Mouse (Mus musculus): ENCODE measurements around the gene Il1r1. TPM values are rescaled to one million over a fixed set of nuclear protein-coding genes. Genes with fewer than 3 reads are reported as not detected.

Gene Il1r1
- polyA plus RNA-seq, 1 experiment from 2014 or later, result 0.77 TPM

DNA sequence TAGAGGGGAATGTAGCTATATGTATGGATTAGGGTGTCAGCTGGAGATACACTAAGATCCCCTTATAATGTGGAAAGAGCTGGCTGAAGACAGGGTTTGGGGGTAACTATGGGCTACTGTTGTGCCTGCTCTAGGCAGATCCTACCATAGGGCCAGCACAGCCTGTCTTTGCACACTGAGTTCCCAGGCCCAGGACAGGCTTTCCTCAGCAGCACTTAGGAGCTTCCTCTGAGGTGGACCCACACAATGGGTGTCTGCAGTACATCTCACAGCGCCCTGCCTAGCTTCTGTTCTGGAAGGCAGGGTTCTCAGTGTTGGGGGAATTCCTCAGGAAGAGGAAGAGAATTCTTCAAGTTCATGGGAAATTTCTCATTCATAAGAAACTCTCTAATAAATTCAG lies 48.6 kb downstream of the Il1r1 start:
- no peaks in the 10 kb centered on the region for H3K9me3 ChIP-seq (replicated peaks)
- no peaks in the 10 kb centered on the region for H3K36me3 ChIP-seq
- ATAC-seq (ENCODE audit: low FRiP score), result no peak
- no peaks in the 10 kb centered on the region for H3K4me1 ChIP-seq
- no peaks in the 10 kb centered on the region for H3K27me3 ChIP-seq (replicated peaks)
- no peak overlapping the region for H3K27ac ChIP-seq (replicated peaks)
- WGBS, result 88% methylated on average over 1 of the region's 1 CpGs
- H3K4me3 ChIP-seq (replicated peaks), result no peak overlapping the region
- H3K4me2 ChIP-seq, result no peak overlapping the region
- no peak overlapping the region for H3K9ac ChIP-seq (replicated peaks)

DNA sequence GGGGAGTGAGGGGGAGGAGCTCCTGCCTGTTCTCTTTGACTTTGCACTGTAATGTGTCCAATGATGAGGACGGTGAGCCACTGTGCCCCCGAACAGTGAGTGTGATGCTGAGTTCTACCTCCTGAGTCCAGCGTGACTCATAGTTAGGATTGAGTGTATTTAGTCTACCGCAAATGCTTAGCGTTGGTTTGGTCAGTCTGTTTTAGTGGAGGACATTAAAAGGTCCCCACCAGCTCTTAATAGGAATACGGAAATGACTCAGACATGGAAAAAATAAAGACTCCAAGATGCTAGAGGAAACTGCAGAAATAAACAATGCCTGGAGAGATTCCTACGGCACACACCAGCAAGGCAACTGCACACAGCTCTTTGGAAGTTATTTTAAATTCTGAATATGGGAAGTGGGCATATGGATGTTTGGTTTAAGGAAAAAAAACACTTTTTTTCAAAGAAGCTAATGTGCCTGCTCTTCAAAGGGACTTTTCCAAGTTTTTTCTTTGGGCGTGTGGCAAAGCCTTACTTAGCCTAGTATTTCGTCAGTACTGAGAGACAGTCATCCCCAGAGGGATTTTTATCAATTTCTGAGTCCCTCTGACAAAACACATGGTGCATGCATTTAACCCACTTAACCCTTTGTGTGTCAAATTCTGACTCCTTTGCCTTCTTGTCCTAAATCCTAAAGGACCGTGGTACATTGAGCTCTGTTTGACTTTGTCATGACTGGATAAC lies 50.6 kb downstream of the Il1r1 start:
- Histone ChIP-seq H3K27ac (replicated peaks) (no peak overlapping the region), H3K9ac (replicated peaks) (no peak overlapping the region), H3K4me3 (replicated peaks) (no peak overlapping the region), H3K36me3 (no peaks in the 10 kb centered on the region), H3K4me2 (no peak overlapping the region), H3K27me3 (replicated peaks) (no peaks in the 10 kb centered on the region), H3K4me1 (no peaks in the 10 kb centered on the region), H3K9me3 (replicated peaks) (no peaks in the 10 kb centered on the region)
- no peak for ATAC-seq (ENCODE audit: low FRiP score)
- WGBS, result 82% methylated on average over 10 of the region's 10 CpGs

DNA sequence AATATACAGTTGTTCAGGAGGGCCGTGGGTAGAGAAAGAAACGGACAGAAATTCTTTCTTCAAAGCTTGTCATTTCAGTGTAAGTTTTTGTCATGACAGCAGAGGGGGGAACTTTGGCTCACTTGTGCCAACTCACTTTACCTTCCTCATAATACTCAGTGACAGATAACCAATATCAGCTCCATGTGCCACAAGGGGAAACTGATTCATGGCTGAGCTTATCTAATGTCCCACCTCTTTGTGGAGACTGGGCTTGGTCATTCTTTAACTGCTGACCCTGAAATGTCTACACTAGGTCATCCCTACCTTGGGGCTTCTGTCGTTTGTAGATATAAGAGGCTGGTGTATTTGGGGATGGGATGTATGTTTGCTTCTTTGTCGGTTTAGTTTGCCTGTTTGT lies 53.1 kb downstream of the Il1r1 start:
- no peaks in the 10 kb centered on the region for H3K36me3 ChIP-seq
- no peak overlapping the region for H3K4me3 ChIP-seq (replicated peaks)
- ATAC-seq (ENCODE audit: low FRiP score), result no peak
- no peak overlapping the region for H3K4me2 ChIP-seq
- H3K4me1 ChIP-seq, result no peaks in the 10 kb centered on the region
- no peaks in the 10 kb centered on the region for H3K27me3 ChIP-seq (replicated peaks)
- H3K27ac ChIP-seq (replicated peaks), result no peak overlapping the region
- H3K9ac ChIP-seq (replicated peaks), result no peak overlapping the region
- no peaks in the 10 kb centered on the region for H3K9me3 ChIP-seq (replicated peaks)
- WGBS, result 90% methylated on average over 4 of the region's 4 CpGs

DNA sequence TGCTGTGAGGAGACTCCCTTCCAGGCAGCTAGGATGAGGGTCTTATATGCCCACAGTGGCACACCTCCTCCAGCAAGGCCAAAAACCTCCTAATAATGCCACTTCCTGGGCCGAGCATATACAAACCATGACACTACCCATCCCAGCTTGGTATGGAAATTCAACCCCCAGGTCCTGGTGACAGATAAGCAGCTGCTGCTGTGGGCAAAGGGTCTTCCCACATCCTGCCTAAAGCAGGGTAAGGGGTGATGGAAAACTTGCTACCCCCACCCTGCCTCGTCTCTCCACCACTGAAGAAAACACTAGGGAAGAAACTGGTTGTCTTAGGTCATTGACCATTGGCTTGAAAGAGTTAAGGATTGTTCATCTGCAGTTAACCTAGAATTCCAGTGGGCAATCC lies 53.8 kb downstream of the Il1r1 start:
- no peak overlapping the region for H3K9ac ChIP-seq (replicated peaks)
- no peak overlapping the region for H3K27ac ChIP-seq (replicated peaks)
- no peak overlapping the region for H3K4me3 ChIP-seq (replicated peaks)
- H3K36me3 ChIP-seq, result no peaks in the 10 kb centered on the region
- no peaks in the 10 kb centered on the region for H3K9me3 ChIP-seq (replicated peaks)
- H3K4me2 ChIP-seq, result no peak overlapping the region
- H3K27me3 ChIP-seq (replicated peaks), result no peaks in the 10 kb centered on the region
- ATAC-seq (ENCODE audit: low FRiP score), result no peak
- H3K4me1 ChIP-seq, result no peaks in the 10 kb centered on the region
- WGBS, result 88% methylated on average over 2 of the region's 2 CpGs

DNA sequence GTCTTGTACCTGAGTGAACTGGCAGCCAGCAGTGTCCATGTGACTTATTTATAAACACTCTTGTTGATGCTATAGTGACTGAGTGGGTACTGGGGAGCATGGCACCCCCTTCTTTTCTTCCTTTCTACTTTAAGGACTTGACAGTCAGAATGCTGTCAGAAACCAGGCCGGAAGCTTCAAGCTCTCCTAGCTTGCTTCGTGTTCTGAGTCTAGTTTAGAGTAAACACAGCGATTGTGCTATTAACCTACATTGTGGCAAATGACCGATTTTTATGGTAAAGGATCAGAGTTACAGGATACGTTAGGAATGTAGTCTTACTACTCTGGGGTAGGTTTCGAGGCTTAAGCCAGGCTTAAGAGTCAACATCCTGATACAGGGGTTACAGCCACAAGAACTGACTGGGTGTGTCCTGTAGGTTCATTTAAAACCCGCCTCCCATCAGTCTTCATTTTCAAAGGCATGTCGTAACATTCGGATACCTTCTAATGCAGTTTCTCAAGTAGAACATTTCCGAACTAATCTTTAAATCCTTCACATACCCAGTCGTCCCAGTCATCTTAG lies 54.4 kb downstream of the Il1r1 start:
- no peak for ATAC-seq (ENCODE audit: low FRiP score)
- Histone ChIP-seq H3K4me3 (replicated peaks) (no peak overlapping the region), H3K27ac (replicated peaks) (no peak overlapping the region), H3K27me3 (replicated peaks) (no peaks in the 10 kb centered on the region), H3K9ac (replicated peaks) (no peak overlapping the region), H3K4me1 (no peaks in the 10 kb centered on the region), H3K4me2 (no peak overlapping the region), H3K36me3 (no peaks in the 10 kb centered on the region), H3K9me3 (replicated peaks) (no peaks in the 10 kb centered on the region)
- WGBS, result 90% methylated on average over 11 of the region's 11 CpGs

DNA sequence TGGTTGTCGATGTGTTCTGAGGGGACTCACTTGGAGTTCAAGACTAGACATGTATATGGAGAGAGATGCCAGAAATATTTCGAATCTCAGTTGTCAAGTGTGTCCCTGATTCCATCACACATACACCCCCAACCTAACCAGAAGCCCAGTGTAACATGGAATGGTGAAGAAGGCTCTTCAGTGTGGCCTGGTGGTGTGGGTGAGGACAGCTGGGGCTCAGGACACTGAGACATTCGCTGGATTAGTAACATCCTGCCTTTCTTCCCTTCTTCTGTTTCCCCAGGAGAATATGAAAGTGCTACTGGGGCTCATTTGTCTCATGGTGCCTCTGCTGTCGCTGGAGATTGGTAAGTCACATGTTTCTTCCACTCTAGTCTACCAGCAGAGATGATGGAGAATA lies 57.1 kb downstream of the Il1r1 start:
- no peaks in the 10 kb centered on the region for H3K36me3 ChIP-seq
- no peak overlapping the region for H3K4me2 ChIP-seq
- no peaks in the 10 kb centered on the region for H3K4me1 ChIP-seq
- ATAC-seq (ENCODE audit: low FRiP score), result no peak
- H3K9me3 ChIP-seq (replicated peaks), result no peaks in the 10 kb centered on the region
- no peak overlapping the region for H3K4me3 ChIP-seq (replicated peaks)
- no peak overlapping the region for H3K27ac ChIP-seq (replicated peaks)
- WGBS, result 81% methylated on average over 4 of the region's 4 CpGs
- H3K9ac ChIP-seq (replicated peaks), result no peak overlapping the region
- H3K27me3 ChIP-seq (replicated peaks), result no peaks in the 10 kb centered on the region

DNA sequence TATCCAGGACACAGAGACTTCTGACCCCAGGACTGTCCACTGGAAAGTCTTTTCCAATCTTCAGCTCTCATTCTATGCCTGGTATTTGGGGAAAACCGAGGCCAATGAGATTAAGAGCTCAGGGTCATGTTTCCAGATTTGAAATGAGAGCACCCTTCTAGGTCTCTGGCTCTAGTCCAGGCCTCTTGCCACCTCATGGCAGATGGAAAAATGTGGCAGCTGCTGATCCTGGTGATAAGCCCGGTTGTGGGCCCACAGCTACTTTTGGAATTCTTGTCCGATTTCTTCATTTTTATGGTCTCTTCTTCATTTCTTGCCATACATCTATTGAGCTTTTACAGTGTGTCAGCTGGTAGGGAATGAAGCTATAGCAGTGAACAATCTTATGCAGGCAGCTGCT lies 57.5 kb downstream of the Il1r1 start:
- Histone ChIP-seq H3K27ac (replicated peaks) (no peak overlapping the region), H3K4me2 (no peak overlapping the region), H3K9ac (replicated peaks) (no peak overlapping the region), H3K4me3 (replicated peaks) (no peak overlapping the region), H3K36me3 (no peaks in the 10 kb centered on the region), H3K4me1 (no peaks in the 10 kb centered on the region), H3K27me3 (replicated peaks) (no peaks in the 10 kb centered on the region), H3K9me3 (replicated peaks) (no peaks in the 10 kb centered on the region)
- ATAC-seq (ENCODE audit: low FRiP score), result no peak
- WGBS, result 82% methylated on average over 3 of the region's 3 CpGs

DNA sequence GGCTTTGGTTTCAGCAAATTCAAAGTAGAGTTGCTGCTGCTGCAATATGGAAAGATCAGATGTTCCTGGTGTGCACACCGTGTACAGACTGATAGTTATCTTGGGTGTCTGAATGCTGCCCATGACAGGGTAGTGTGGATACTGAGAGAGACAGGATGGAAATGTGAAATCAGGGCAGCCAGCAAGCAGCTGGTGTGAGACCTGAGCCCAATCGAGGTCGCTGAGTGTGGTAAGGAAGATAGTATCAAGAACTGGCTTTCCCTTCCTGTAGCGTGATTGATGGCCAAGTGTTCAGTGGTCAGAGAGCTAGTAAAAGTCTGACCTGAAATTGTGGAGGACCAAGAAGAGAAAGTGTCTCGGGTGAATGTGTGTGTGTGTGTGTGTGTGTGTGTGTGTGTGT lies 59.1 kb downstream of the Il1r1 start:
- Histone ChIP-seq H3K36me3 (no peaks in the 10 kb centered on the region), H3K4me3 (replicated peaks) (no peak overlapping the region), H3K27ac (replicated peaks) (no peak overlapping the region), H3K27me3 (replicated peaks) (no peaks in the 10 kb centered on the region), H3K9ac (replicated peaks) (no peak overlapping the region), H3K4me1 (no peaks in the 10 kb centered on the region), H3K9me3 (replicated peaks) (no peaks in the 10 kb centered on the region), H3K4me2 (no peak overlapping the region)
- WGBS, result 82% methylated on average over 5 of the region's 5 CpGs
- ATAC-seq (ENCODE audit: low FRiP score), result no peak

DNA sequence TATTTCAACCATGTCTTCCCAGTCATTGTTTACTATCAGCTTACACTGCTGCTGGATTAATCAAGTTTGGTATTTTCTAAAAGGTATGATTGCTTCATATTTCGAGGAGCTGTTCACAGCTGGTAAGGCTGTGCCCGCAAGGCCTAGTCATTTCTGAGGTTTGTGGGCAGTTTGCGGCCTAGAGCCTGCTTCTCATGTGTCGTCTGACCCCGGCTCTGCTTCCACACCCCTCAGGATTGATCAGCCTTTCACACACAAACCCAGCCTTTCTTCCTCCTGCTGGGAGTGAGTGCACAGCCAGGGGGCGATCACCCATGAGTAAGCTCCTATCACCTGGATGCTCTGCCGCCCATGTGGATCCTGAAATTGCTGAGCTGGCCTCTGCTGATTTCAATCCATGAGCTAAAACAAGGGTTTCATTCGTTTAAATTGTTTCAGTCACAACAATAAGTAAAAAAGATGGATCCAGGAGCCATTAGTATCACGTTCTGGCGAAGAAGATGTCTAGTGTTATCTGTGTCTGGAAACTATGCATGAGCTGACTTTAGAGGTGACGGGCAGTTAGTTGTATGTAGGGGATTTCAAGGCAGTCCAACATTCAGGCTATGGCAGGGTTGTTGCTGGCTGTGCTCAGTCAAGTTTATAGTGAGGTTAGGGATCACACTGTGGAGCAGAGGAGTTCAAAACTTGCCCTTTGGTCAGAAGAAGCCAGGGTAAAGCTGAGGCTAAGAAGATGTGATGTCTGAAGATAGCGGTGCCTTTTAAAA lies 65.8 kb downstream of the Il1r1 start:
- no peak for ATAC-seq (ENCODE audit: low FRiP score)
- H3K27me3 ChIP-seq (replicated peaks), result no peaks in the 10 kb centered on the region
- no peaks in the 10 kb centered on the region for H3K9me3 ChIP-seq (replicated peaks)
- H3K9ac ChIP-seq (replicated peaks), result no peak overlapping the region
- 84% methylated on average over 12 of the region's 12 CpGs for WGBS
- no peak overlapping the region for H3K4me2 ChIP-seq
- no peak overlapping the region for H3K27ac ChIP-seq (replicated peaks)
- H3K36me3 ChIP-seq, result no peaks in the 10 kb centered on the region
- no peaks in the 10 kb centered on the region for H3K4me1 ChIP-seq
- no peak overlapping the region for H3K4me3 ChIP-seq (replicated peaks)

DNA sequence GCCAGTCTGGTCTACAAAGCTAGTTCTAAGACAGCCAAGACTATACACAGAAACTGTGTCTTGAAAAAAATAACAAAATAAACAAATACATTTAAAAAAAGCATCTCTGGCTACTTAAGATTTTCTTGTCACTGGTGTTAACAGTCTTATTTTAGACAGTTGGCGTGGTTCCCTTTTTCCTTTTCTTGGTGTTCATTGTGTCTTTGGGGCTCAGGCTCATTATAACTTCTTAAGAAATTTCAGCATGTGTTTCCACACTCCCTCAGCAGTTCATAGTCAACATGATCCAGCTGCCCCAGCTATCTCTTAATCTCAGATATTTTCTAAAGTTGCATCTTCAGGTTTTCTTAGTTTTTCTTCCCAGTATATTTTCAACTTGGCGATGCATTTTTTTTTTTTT lies 67.4 kb downstream of the Il1r1 start:
- H3K9me3 ChIP-seq (replicated peaks), result no peaks in the 10 kb centered on the region
- 97% methylated on average over 2 of the region's 2 CpGs for WGBS
- H3K36me3 ChIP-seq, result no peaks in the 10 kb centered on the region
- ATAC-seq (ENCODE audit: low FRiP score), result no peak
- no peak overlapping the region for H3K9ac ChIP-seq (replicated peaks)
- no peak overlapping the region for H3K4me2 ChIP-seq
- no peaks in the 10 kb centered on the region for H3K27me3 ChIP-seq (replicated peaks)
- H3K27ac ChIP-seq (replicated peaks), result no peak overlapping the region
- H3K4me3 ChIP-seq (replicated peaks), result no peak overlapping the region
- no peaks in the 10 kb centered on the region for H3K4me1 ChIP-seq

DNA sequence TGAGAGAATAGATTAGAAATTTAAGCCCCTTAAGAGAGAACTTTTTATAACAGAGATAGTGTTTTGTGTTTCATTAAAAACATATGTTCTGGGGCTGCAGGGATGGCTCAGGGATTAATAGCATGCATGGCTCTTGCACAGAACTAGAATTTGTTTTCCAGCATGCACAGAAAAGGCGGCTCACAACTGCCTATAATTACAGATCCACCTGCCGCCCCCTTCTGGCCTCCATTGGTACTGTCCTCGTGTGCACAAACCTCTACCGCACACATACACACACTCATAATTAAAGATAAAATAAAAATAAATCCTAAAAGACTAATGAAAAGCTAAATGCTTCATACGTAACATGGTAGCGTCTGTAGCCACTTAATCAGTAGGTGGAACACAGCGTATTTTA lies 69.0 kb downstream of the Il1r1 start:
- no peaks in the 10 kb centered on the region for H3K4me1 ChIP-seq
- no peak overlapping the region for H3K27ac ChIP-seq (replicated peaks)
- H3K9ac ChIP-seq (replicated peaks), result no peak overlapping the region
- no peaks in the 10 kb centered on the region for H3K9me3 ChIP-seq (replicated peaks)
- H3K4me3 ChIP-seq (replicated peaks), result no peak overlapping the region
- no peak overlapping the region for H3K4me2 ChIP-seq
- H3K27me3 ChIP-seq (replicated peaks), result no peaks in the 10 kb centered on the region
- no peaks in the 10 kb centered on the region for H3K36me3 ChIP-seq
- WGBS, result 92% methylated on average over 7 of the region's 7 CpGs
- no peak for ATAC-seq (ENCODE audit: low FRiP score)

DNA sequence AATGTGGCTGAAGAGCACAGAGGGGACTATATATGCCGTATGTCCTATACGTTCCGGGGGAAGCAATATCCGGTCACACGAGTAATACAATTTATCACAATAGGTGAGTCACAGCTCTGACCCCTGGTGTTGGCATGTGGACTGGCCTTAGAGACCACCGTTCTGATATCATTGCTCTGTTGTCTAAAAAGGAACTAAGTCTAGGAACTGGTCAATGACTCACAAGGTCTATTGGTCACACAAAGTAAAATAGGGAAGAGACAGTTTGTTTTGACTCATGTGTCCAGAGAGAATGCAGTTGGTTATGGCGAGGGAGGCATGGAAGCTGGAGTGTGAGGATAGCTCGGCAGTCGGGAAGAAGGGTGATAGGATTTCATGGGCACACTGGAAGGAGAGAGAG lies 69.9 kb downstream of the Il1r1 start:
- Histone ChIP-seq H3K27ac (replicated peaks) (no peak overlapping the region), H3K36me3 (no peaks in the 10 kb centered on the region), H3K4me2 (no peak overlapping the region), H3K9ac (replicated peaks) (no peak overlapping the region), H3K4me3 (replicated peaks) (no peak overlapping the region), H3K27me3 (replicated peaks) (no peaks in the 10 kb centered on the region), H3K4me1 (no peaks in the 10 kb centered on the region), H3K9me3 (replicated peaks) (no peaks in the 10 kb centered on the region)
- 93% methylated on average over 9 of the region's 9 CpGs for WGBS
- no peak for ATAC-seq (ENCODE audit: low FRiP score)
